Mouse (Mus musculus): ENCODE measurements at regions not wholly inside any gene's neighbourhood (a gene's known extent, or its start where the extent isn't known, plus 50 kb on each side); places are given as distances from the start of the nearest gene placed in this dataset.
A peak's percentile ranks its signal among the peaks of the same experiment; 100 is the strongest.

DNA sequence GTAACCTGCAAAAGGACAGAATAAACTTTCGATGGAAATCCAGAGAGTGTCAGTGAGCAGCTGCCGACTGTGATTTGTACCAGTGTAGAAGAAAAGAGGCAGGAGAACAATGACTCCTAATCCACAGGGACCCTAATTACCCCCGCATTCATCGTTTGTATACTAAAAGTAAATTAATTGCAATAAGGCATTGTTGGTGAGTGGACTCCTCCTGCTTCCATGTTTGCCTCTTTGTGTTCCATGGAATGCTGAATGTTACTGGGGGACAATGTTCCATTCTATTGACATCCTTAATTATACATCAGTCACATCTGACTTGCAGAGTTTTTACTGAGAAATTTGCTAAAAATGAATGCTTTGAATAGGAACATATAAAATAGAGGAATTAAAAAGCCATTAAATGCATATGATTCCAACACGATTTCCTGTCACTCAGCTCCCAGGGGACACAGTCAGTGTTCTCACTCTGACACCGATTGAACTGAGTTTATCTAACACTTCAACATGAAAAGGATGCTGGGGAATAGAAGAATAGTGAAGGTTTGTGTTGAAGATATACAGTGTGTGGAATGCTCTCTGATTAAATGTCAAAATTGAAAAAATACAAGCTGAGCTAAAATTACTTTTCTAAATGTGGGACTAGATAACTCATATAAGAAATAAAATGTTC is 111.3 kb upstream of the Slc8a1 start:
- H3K36me3 ChIP-seq (ENCODE audit: insufficient read depth): no peaks in the 10 kb centered on the region
- no peak for ATAC-seq (ENCODE audit: insufficient read depth)

GRCm38 (mm10) chr17:81843793-81844192 is 105.6 kb upstream of the Slc8a1 start:
- Histone ChIP-seq H3K27me3 (ENCODE audit: insufficient read depth, low read length) (no peaks in the 10 kb centered on the region), H3K36me3 (ENCODE audit: insufficient read depth) (no peaks in the 10 kb centered on the region), H3K4me3 (ENCODE audit: low read depth, low read length) (no peak overlapping the region), H3K27ac (ENCODE audit: low read depth) (no peak overlapping the region), H3K4me2 (no peak overlapping the region), H3K9me3 (ENCODE audit: low read depth, low read length) (no peaks in the 10 kb centered on the region), H3K9ac (no peak overlapping the region), H3K4me1 (ENCODE audit: insufficient read depth) (no peaks in the 10 kb centered on the region)
- ATAC-seq (ENCODE audit: insufficient read depth) (no peak), DNase-seq (no peak)
- no peak for TF ChIP-seq CTCF (IDR thresholded peaks at IDR 0.05; ENCODE audit: low read depth)
- WGBS: 36% methylated on average over 3 of the region's 3 CpGs

More for the DNA sequence above, 111.3 kb upstream of the Slc8a1 start:
- H3K4me1 ChIP-seq (ENCODE audit: insufficient read depth): no peaks in the 10 kb centered on the region
- WGBS: 52% methylated on average over 6 of the region's 6 CpGs
- TF ChIP-seq CTCF (IDR thresholded peaks at IDR 0.05; ENCODE audit: low read depth): no peak
- H3K4me2 ChIP-seq: no peak overlapping the region
- H3K9ac ChIP-seq: no peak overlapping the region
- no peaks in the 10 kb centered on the region for H3K9me3 ChIP-seq (ENCODE audit: low read depth, low read length)
- H3K27ac ChIP-seq (ENCODE audit: low read depth): no peak overlapping the region
- no peak for DNase-seq
- H3K27me3 ChIP-seq (ENCODE audit: insufficient read depth, low read length): no peaks in the 10 kb centered on the region
- H3K4me3 ChIP-seq (ENCODE audit: low read depth, low read length): no peak overlapping the region

DNA sequence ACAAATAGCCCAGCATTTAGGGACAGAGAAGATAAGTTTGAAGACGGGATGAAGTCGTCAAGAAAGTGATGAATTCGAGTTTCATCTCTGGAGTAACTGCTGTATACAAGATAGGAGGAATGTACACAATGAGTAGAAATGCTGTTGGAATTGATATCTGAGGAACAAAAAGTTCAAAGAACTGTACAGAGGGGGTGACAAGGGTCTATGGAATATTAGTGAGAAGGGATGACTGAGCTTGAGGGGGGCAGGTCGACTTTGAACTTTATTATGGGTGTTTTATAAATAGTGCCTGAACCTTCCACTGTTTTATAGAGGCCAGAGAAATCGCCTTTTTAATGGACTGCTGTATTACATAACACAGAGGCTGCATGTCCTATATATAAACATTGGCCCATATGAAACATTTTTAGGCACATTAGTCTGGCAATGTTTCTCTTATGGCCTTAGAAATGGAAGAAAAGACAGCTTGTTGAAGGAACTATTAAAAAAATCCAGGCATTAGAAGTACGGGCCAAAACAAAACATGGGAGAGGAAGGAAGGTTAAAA is 59.7 kb upstream of the Slc8a1 start:
- no peak overlapping the region for H3K4me3 ChIP-seq (ENCODE audit: low read depth, low read length)
- H3K9ac ChIP-seq: no peak overlapping the region
- no peaks in the 10 kb centered on the region for H3K9me3 ChIP-seq (ENCODE audit: low read depth, low read length)
- H3K4me1 ChIP-seq (ENCODE audit: insufficient read depth): no peaks in the 10 kb centered on the region
- H3K27me3 ChIP-seq (ENCODE audit: insufficient read depth, low read length): no peaks in the 10 kb centered on the region
- H3K36me3 ChIP-seq (ENCODE audit: insufficient read depth): no peaks in the 10 kb centered on the region
- DNase-seq (peak; percentile 93), ATAC-seq (ENCODE audit: insufficient read depth) (peak; percentile 97)
- no peak overlapping the region for H3K27ac ChIP-seq (ENCODE audit: low read depth)
- TF ChIP-seq CTCF (IDR thresholded peaks at IDR 0.05; ENCODE audit: low read depth): no peak
- WGBS: 31% methylated on average over 6 of the region's 6 CpGs
- no peak overlapping the region for H3K4me2 ChIP-seq

DNA sequence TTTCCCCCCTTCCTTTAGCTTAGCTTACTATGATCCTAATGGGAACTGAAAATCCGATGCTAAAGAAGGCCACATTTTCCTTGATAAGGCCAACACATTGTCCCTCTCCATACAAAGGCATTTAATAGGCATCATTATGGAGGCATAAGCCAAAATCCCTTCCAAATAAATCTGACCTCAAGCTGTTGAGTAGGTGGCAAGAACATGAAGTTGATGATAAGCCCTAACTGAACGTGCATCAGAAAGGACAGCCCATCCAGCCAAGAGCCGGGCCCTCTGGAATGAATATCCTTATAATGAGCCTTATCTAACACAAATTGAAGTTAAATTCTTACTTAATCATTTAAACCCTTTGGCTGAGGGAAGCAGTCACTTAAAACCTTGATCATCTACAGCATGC is 50.6 kb upstream of the Slc8a1 start:
- Histone ChIP-seq H3K4me3 (ENCODE audit: low read depth, low read length) (no peak overlapping the region), H3K9me3 (ENCODE audit: low read depth, low read length) (no peaks in the 10 kb centered on the region), H3K9ac (no peak overlapping the region), H3K27me3 (ENCODE audit: insufficient read depth, low read length) (no peaks in the 10 kb centered on the region), H3K4me2 (no peak overlapping the region), H3K27ac (ENCODE audit: low read depth) (no peak overlapping the region), H3K4me1 (ENCODE audit: insufficient read depth) (no peaks in the 10 kb centered on the region), H3K36me3 (ENCODE audit: insufficient read depth) (no peaks in the 10 kb centered on the region)
- peak; percentile 57 for DNase-seq
- no peak for TF ChIP-seq CTCF (IDR thresholded peaks at IDR 0.05; ENCODE audit: low read depth)
- 46% methylated on average over 3 of the region's 3 CpGs for WGBS
- ATAC-seq (ENCODE audit: insufficient read depth): no peak

Measured in lung, embryonic 14.5 days (tissue).